Mouse (Mus musculus) kidney, adult 2 months (tissue): Measurements from ENCODE around the gene Hoxc8. TPM values are rescaled to one million over a fixed set of nuclear protein-coding genes. Genes with fewer than 3 reads are reported as not detected.

Experiments
- DNase-seq: peaks from one replicate; pipeline ENCODE4 v3.0.0; 2021
- H3K27ac ChIP-seq: fragments of 200-500 bp; 2 replicates; pipeline ENCODE4 v1.5.1; 2012; ENCODE audit warnings: low read depth, low read length, control low read depth, inconsistent platforms; ENCODE audit not compliant: insufficient read depth
- H3K27me3 ChIP-seq: fragments of 200-500 bp; replicated peaks from 2 replicates; pipeline ENCODE4 v1.6.1; 2012; ENCODE audit warnings: mild to moderate bottlenecking, moderate library complexity, low read length, inconsistent platforms; ENCODE audit not compliant: control insufficient read depth, insufficient read depth
- H3K36me3 ChIP-seq: fragments of 200-500 bp; 2 replicates; pipeline ENCODE4 v1.6.1; 2012; ENCODE audit warnings: mild to moderate bottlenecking, moderate library complexity, low read length, inconsistent platforms; ENCODE audit not compliant: control insufficient read depth, insufficient read depth
- H3K4me1 ChIP-seq: fragments of 200-500 bp; 2 replicates; pipeline ENCODE4 v1.6.1; 2011; ENCODE audit warnings: low read length; ENCODE audit not compliant: control insufficient read depth, insufficient read depth
- H3K4me3 ChIP-seq: fragments of 200-500 bp; 2 replicates; pipeline ENCODE4 v1.5.1; 2011; ENCODE audit warnings: mild to moderate bottlenecking, low read depth, low read length, control low read depth; ENCODE audit not compliant: insufficient read depth
- CTCF ChIP-seq: fragments of 200-500 bp; conservative IDR thresholded peaks from 2 replicates; pipeline ENCODE4 v1.5.1; 2011; ENCODE audit warnings: low read depth, mild to moderate bottlenecking, control low read depth, low read length, moderate library complexity, mixed read lengths; ENCODE audit not compliant: insufficient read depth, insufficient read length
- POLR2A ChIP-seq: fragments of 200-500 bp; IDR thresholded peaks from one replicate; pipeline ENCODE4 v1.6.1; 2011; ENCODE audit warnings: low read depth, low read length, control low read depth
- WGBS: fragments of 180-500 bp; shearing (Covaris S2); methylation state at CpG from one replicate; pipeline ENCODE4 v1.1.7; 2018; 5-methylcytosine and 5-hydroxymethylcytosine counted together
- polyA plus RNA-seq: library from polyadenylated mRNA; depleted of rRNA; stranded (reverse); fragments of >200 nt; gene quantifications from 2 replicates; pipeline ENCODE4 v1.2.3, GENCODE M21; 2012

Gene Hoxc8
- polyA plus RNA-seq, 1 experiment, result 4.0 TPM

DNA sequence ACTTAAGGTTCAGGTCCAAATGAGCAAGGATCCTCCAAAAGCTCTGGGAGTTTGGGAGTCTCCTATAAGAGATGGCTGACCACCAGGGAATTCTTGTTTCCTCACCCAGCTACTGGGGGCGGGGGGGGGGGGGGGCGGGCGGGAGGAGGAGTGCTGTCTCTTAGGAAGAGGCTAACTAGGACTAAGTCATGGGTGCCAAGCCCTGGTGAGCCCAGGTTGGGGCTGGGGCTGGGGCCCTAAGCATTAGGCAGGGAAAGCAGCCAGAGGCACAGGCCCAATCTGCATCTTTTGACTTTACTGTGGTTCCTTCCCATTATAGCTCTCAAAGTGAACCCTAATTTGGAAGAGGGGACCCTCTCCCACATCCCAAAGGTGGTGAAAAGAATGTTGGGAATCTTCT lies 41.8 kb downstream of the Hoxc8 start:
- Histone ChIP-seq H3K27me3 (no peaks in the 10 kb centered on the region; the same call in 1 of the 2 replicates), H3K4me1 (no peaks in the 10 kb centered on the region), H3K36me3 (no peaks in the 10 kb centered on the region), H3K27ac (no peak overlapping the region), H3K4me3 (no peak overlapping the region)
- TF ChIP-seq POLR2A (no peak), CTCF (no peak)
- WGBS, result 13% methylated on average over 3 of the region's 3 CpGs
- DNase-seq, result no peak

DNA sequence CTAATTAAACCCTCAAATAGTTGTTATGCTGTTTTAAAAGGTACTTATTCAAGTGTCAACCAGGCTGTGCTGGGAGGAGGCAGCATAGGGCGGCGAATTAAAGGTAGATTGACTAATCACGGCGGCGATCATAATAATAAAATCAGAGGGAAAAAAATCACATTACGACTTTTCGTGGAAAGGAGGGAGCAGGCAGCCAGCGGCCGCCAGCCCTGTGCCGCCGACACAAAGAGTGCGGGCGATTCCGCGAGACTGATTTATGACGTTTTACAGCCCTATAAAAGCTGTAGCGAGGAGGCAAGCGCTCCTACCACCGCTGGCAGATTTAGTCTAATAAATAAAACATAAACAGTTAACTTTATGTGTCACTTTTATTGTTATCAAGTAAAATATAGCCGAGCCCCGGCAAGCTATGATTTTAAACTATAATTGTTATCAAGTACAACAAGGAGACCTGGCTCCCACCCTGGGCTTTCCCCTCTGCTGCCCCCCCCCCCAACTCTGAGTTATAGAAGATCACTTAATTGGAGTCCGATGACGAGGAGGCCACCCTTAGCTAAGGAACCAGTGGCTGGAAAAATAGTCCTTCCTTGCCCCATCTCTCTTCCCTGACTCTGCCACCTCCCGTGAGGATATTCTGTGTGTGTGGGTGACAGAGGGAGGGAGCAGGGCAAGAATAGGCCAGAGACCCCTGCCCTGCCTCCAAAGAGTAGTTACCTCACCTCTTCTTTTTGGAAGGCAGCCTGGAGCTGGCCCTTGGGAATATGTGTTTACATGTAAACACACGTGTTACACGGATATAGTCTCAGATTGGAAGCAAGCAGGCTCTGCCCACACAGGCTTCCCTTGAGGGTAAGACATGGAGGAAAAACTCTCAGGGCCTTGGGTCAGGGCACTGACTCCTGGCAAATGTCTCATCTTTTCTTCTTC lies 42.5 kb downstream of the Hoxc8 start:
- H3K27ac ChIP-seq, result no peak overlapping the region
- H3K36me3 ChIP-seq, result no peaks in the 10 kb centered on the region
- WGBS, result 33% methylated on average over 26 of the region's 26 CpGs
- H3K4me3 ChIP-seq, result no peak overlapping the region
- H3K4me1 ChIP-seq, result no peaks in the 10 kb centered on the region
- TF ChIP-seq CTCF (no peak), POLR2A (no peak)
- H3K27me3 ChIP-seq, result no peaks in the 10 kb centered on the region; the same call in 1 of the 2 replicates
- no peak for DNase-seq

DNA sequence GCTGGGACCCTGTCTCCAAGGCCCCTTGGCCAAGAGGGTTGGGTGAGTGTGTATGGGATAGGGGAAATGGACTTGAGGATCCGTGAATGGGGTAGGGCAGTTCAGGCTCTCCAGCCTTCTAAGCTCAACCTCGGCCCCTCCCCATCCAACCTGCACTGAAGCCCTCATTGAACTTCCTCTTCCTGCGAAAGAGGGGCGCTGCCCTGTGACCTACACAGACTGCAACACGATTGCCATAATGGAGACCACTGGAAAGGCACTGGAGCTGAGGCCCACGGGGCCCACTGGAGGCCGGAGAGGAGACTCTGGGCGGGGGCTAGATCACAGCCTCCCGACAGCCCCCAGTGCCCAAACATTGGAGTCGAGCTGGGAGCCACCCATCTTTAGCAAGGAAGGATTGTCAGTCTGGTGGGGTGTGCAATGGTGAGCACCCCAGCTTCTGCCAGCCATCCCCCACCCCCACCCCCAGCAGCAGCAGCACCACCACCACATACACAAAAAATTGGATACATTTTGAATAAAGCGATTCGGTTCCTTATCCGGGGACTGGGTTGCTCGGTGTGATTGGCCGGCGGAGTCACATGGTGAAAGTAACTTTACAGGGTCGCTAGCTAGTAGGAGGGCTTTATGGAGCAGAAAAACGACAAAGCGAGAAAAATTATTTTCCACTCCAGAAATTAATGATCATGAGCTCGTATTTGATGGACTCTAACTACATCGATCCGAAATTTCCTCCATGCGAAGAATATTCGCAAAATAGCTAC lies 43.8 kb downstream of the Hoxc8 start:
- DNase-seq, result peak; percentile 40
- Histone ChIP-seq H3K27ac (no peak overlapping the region), H3K36me3 (no peaks in the 10 kb centered on the region), H3K4me3 (peak overlapping the region; percentile 53), H3K27me3 (no peaks in the 10 kb centered on the region; the same call in 1 of the 2 replicates), H3K4me1 (no peaks in the 10 kb centered on the region)
- no peak for TF ChIP-seq POLR2A
- WGBS, result 24% methylated on average over 24 of the region's 24 CpGs

DNA sequence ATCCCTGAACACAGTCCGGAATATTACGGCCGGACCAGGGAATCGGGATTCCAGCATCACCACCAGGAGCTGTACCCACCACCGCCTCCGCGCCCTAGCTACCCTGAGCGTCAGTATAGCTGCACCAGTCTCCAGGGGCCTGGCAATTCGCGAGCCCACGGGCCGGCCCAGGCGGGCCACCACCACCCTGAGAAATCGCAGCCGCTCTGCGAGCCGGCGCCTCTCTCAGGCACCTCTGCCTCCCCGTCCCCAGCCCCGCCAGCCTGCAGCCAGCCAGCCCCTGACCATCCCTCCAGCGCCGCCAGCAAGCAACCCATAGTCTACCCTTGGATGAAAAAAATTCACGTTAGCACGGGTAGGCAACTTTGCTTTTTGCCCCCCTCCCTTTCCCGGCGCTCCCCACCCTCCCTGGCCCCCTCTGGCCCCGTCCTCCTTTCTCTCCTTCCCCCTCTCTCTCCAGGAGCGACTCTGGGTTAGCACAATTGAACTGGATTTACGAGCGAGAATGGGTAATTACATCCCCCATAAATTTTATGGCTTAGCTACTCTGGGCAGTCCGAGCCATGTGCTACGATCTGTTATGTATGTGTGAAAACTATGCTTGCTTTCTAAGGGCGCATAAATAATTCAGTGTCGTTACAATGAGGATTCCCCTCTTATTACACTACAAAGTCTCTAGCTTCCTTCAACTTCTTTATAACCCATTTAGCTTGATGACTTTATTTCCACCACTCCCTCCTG lies 44.6 kb downstream of the Hoxc8 start:
- Histone ChIP-seq H3K27ac (no peak overlapping the region), H3K4me3 (peak overlapping the region; percentile 53), H3K4me1 (no peaks in the 10 kb centered on the region), H3K27me3 (no peaks in the 10 kb centered on the region; the same call in 1 of the 2 replicates), H3K36me3 (no peaks in the 10 kb centered on the region)
- WGBS, result 14% methylated on average over 34 of the region's 34 CpGs
- DNase-seq, result no peak
- TF ChIP-seq POLR2A (no peak), CTCF (no peak)

DNA sequence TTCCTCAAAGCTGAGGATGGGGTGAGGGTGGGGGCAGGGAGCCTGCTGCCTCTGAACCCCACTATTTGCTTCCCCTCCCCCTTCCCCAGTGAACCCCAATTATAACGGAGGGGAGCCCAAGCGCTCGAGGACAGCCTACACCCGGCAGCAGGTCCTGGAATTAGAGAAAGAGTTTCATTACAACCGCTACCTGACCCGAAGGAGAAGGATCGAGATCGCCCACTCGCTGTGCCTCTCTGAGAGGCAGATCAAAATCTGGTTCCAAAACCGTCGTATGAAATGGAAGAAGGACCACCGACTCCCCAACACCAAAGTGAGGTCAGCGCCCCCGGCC lies 45.1 kb downstream of the Hoxc8 start:
- H3K27ac ChIP-seq, result no peak overlapping the region
- DNase-seq, result no peak
- TF ChIP-seq POLR2A (no peak), CTCF (no peak)
- H3K4me1 ChIP-seq, result no peaks in the 10 kb centered on the region
- H3K36me3 ChIP-seq, result no peaks in the 10 kb centered on the region
- no peaks in the 10 kb centered on the region for H3K27me3 ChIP-seq
- 34% methylated on average over 14 of the region's 14 CpGs for WGBS
- H3K4me3 ChIP-seq, result no peak overlapping the region

DNA sequence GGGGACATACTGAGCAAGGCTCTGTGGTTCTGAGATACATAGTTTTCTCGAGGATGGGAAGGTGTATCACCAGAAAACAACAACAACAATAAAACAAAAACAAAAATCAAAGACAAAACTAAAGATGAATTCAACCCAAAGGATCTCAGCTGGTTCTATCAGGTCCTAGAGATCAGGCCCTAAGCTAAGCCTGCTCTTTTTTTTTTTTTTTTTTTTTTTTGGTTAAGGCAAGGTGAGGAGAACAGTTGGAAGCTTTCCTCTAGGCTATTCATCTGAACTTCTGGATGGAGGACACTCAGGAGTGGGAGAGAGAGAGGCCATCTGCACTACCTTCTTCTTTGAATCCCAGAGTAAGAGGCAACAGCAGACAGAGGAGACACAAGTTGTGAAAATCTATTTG lies 47.2 kb downstream of the Hoxc8 start:
- no peak for DNase-seq
- Histone ChIP-seq H3K27me3 (no peaks in the 10 kb centered on the region), H3K4me3 (no peak overlapping the region), H3K27ac (no peak overlapping the region), H3K36me3 (no peaks in the 10 kb centered on the region), H3K4me1 (peaks cover 5% of the 10 kb centered on the region; the same call in 1 of the 2 replicates)
- 83% methylated on average over 1 of the region's 1 CpGs for WGBS
- TF ChIP-seq CTCF (no peak), POLR2A (no peak)
